Mouse (Mus musculus): ENCODE measurements around the gene Tmem167. TPM values are rescaled to one million over a fixed set of nuclear protein-coding genes. Genes with fewer than 3 reads are reported as not detected.

Tmem167 gene
- polyA plus RNA-seq, 1 experiment from 2014 or later = 91.2 TPM

- H3K4me3 ChIP-seq = no peak overlapping the region
- H3K9ac ChIP-seq = no peak overlapping the region
- no peak overlapping the region for H3K4me2 ChIP-seq (replicated peaks)
- no peak overlapping the region for H3K27ac ChIP-seq
- H3K4me1 ChIP-seq = no peaks in the 10 kb centered on the region
- ATAC-seq (ENCODE audit: low FRiP score, low read depth) = no peak
- 18% methylated on average over 4 of the region's 4 CpGs for WGBS
- no peaks in the 10 kb centered on the region for H3K9me3 ChIP-seq
- H3K36me3 ChIP-seq = no peaks in the 10 kb centered on the region
- H3K27me3 ChIP-seq = no peaks in the 10 kb centered on the region
Measured at GRCm38 (mm10) chr13:90143245-90143644, 54.3 kb downstream of the Tmem167 start.

DNA sequence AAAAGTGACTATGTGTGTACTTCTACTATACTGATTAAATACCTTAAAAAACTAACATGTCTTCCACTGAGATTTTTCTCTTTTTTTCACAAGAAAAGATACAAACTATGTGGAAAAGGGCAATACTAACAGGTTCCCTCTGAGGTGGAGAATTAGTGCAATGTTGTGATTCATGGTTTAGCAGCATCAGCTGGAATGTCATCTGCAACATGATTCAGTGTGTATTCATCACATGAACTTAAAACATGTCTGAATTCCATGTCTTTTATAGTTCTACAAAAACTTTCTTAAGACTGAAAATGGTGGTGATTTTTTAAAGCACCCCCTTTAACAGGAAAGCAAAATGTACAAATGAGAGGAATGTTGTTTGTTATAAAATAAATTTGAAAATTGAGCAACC is 63.0 kb downstream of the Tmem167 start:
- Histone ChIP-seq H3K9ac (no peak overlapping the region), H3K4me2 (replicated peaks) (no peak overlapping the region), H3K4me3 (no peak overlapping the region), H3K4me1 (peaks cover 7% of the 10 kb centered on the region), H3K36me3 (no peaks in the 10 kb centered on the region), H3K27me3 (no peaks in the 10 kb centered on the region), H3K27ac (no peak overlapping the region), H3K9me3 (no peaks in the 10 kb centered on the region)
- ATAC-seq (ENCODE audit: low FRiP score, low read depth) = no peak

DNA sequence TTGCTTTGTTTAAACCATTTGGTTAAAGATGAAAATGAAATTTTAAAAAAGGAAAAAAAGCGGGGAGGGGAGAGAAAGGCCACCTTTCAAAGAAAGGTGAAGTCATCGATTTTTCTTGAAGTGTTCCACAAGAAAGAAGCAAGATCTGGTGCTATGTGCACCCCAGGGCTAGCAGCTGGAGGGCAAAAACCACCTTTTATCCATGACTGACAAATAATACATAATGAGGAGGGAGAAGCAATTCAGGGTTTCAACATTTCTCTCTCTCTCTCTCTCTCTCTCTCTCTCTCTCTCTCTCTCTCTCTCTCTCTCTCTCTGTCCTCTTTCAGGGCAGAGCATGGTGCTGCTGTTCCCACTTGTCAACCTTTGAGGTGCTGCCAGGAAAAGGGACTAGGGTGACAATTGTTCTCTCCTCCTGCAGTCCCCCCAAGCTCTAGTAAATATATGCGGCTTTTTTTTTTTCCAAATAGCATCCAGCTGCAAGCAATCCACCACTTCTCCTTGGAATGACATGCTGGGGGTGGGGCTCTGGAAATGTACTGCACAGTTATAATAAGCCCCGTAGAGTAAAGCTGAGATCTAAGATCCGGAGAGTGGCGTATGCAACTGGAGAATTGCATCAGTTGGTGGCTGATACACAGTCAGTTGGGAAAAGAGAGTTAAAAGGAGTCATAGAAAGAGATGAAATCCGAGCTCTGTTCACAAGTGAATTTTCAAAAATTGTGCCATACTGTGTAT is 63.8 kb downstream of the Tmem167 start:
- no peak overlapping the region for H3K9ac ChIP-seq
- no peaks in the 10 kb centered on the region for H3K36me3 ChIP-seq
- H3K4me2 ChIP-seq (replicated peaks) = peak overlapping the region; percentile 23; the same call in 1 of the 2 replicates
- no peak overlapping the region for H3K27ac ChIP-seq
- H3K4me1 ChIP-seq = peaks cover 7% of the 10 kb centered on the region
- 28% methylated on average over 7 of the region's 7 CpGs for WGBS
- H3K4me3 ChIP-seq = no peak overlapping the region
- no peaks in the 10 kb centered on the region for H3K27me3 ChIP-seq
- H3K9me3 ChIP-seq = no peaks in the 10 kb centered on the region
- ATAC-seq (ENCODE audit: low FRiP score, low read depth) = peak; percentile 86

- 83% methylated on average over 2 of the region's 2 CpGs for WGBS
Measured at GRCm38 (mm10) chr13:90164147-90164546, 75.2 kb downstream of the Tmem167 start.

GRCm38 (mm10) chr13:90167044-90167443 is 78.1 kb downstream of the Tmem167 start:
- no peak overlapping the region for H3K27ac ChIP-seq
- no peaks in the 10 kb centered on the region for H3K36me3 ChIP-seq
- H3K27me3 ChIP-seq = no peaks in the 10 kb centered on the region
- no peak overlapping the region for H3K4me2 ChIP-seq (replicated peaks)
- no peak overlapping the region for H3K4me3 ChIP-seq
- H3K4me1 ChIP-seq = peaks cover 14% of the 10 kb centered on the region
- no peak overlapping the region for H3K9ac ChIP-seq
- H3K9me3 ChIP-seq = no peaks in the 10 kb centered on the region
- ATAC-seq (ENCODE audit: low FRiP score, low read depth) = no peak
- 49% methylated on average over 3 of the region's 3 CpGs for WGBS

More at GRCm38 (mm10) chr13:90164147-90164546, 75.2 kb downstream of the Tmem167 start:
- Histone ChIP-seq H3K27me3 (no peaks in the 10 kb centered on the region), H3K27ac (no peak overlapping the region), H3K9ac (no peak overlapping the region), H3K36me3 (no peaks in the 10 kb centered on the region), H3K4me3 (no peak overlapping the region), H3K4me1 (no peaks in the 10 kb centered on the region), H3K4me2 (replicated peaks) (no peak overlapping the region), H3K9me3 (no peaks in the 10 kb centered on the region)
- no peak for ATAC-seq (ENCODE audit: low FRiP score, low read depth)

DNA sequence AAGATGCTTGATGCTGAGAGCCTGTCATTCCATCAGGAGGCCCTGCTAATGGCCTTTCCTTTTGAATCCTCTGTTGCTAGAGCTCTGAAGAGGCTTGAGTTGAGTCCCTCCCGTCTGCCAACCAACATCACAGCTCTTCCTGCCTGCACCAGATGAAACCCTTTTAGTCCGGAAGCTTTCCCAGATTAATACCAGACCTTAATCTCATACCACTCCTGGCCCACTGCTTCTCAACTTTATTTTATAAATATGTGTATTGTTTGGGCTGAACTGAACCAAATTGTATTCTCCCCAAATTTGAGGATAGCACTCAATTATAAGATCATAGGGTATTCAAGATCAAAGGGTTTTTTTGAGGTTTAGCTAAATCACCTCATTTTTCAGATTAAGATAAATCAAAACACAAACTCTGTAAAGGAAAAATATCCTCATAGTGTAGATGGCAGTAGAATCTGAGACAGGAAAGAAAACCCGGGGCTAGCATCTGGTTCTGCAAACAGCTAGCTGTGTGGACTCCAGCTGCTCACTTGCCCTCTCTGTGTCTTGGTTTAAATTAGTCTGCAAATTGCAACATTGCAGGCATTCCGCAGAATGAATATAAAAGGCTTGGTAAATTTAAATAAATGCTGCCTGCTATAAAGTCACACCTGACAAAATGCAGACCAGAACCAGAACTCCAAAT is 81.3 kb downstream of the Tmem167 start:
- peak; percentile 32; the same call in 1 of the 2 replicates for ATAC-seq (ENCODE audit: low FRiP score, low read depth)
- Histone ChIP-seq H3K27ac (no peak overlapping the region), H3K27me3 (no peaks in the 10 kb centered on the region), H3K9me3 (no peaks in the 10 kb centered on the region), H3K36me3 (no peaks in the 10 kb centered on the region), H3K9ac (no peak overlapping the region), H3K4me2 (replicated peaks) (no peak overlapping the region), H3K4me1 (peaks cover 14% of the 10 kb centered on the region), H3K4me3 (no peak overlapping the region)
- whole genome bisulfite sequencing = 16% methylated on average over 4 of the region's 4 CpGs

GRCm38 (mm10) chr13:90170782-90171179 is 81.9 kb downstream of the Tmem167 start:
- no peak overlapping the region for H3K27ac ChIP-seq
- 4% methylated on average over 2 of the region's 2 CpGs for WGBS
- H3K4me2 ChIP-seq (replicated peaks) = no peak overlapping the region
- peaks cover 14% of the 10 kb centered on the region for H3K4me1 ChIP-seq
- no peak for ATAC-seq (ENCODE audit: low FRiP score, low read depth)
- no peaks in the 10 kb centered on the region for H3K27me3 ChIP-seq
- H3K9me3 ChIP-seq = no peaks in the 10 kb centered on the region
- no peak overlapping the region for H3K9ac ChIP-seq
- H3K4me3 ChIP-seq = no peak overlapping the region
- H3K36me3 ChIP-seq = no peaks in the 10 kb centered on the region

DNA sequence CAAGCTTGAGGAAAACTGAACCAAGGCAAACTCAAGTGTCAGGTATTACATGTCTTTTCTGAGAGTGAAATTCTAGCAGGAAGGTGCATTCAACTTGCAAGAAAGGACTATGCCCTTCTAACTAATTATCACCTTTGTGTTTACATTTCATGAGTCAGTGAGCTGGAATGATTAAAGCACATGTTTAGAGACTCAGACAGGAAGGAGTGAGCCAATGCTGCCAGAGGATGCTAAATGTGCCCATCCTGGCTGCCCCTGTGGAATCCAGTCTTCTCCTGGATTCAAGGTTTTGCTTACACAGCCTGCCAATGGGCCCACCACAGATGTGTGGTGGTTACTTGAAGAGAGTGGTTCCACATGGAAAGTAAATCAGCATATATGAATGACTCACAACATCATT is 82.5 kb downstream of the Tmem167 start:
- no peak overlapping the region for H3K9ac ChIP-seq
- no peak for ATAC-seq (ENCODE audit: low FRiP score, low read depth)
- H3K9me3 ChIP-seq = no peaks in the 10 kb centered on the region
- H3K4me1 ChIP-seq = peaks cover 14% of the 10 kb centered on the region
- no peak overlapping the region for H3K4me3 ChIP-seq
- no peak overlapping the region for H3K4me2 ChIP-seq (replicated peaks)
- no peak overlapping the region for H3K27ac ChIP-seq
- H3K36me3 ChIP-seq = no peaks in the 10 kb centered on the region
- no peaks in the 10 kb centered on the region for H3K27me3 ChIP-seq

DNA sequence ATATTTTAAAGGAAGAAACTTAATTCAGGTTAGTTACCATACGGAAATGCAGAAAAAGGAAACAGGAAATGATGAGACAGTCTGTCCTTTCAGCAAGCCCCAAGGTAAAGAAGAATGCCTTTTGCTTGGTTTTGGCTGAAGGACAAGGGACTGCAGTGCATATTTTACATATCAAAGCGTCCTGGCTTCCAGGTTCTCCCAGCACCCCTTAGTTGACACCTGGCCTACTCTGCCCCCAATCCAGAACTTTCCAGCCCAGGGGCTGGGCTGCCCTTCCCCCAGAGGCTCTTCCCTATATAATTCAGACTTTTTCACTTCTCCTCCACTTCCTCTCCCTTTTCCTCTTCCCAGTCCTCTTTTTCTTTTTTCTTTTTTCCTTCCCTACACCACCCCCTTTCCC is 86.7 kb downstream of the Tmem167 start:
- Histone ChIP-seq H3K4me1 (peaks cover 5% of the 10 kb centered on the region; the same call in 1 of the 2 replicates), H3K27me3 (no peaks in the 10 kb centered on the region), H3K36me3 (no peaks in the 10 kb centered on the region), H3K4me2 (replicated peaks) (no peak overlapping the region), H3K9ac (no peak overlapping the region), H3K9me3 (no peaks in the 10 kb centered on the region), H3K27ac (no peak overlapping the region), H3K4me3 (no peak overlapping the region)
- 71% methylated on average over 2 of the region's 2 CpGs for WGBS
- no peak for ATAC-seq (ENCODE audit: low FRiP score, low read depth)

- no peak overlapping the region for H3K4me3 ChIP-seq
- no peaks in the 10 kb centered on the region for H3K36me3 ChIP-seq
- no peaks in the 10 kb centered on the region for H3K27me3 ChIP-seq
- no peaks in the 10 kb centered on the region for H3K4me1 ChIP-seq
- H3K9ac ChIP-seq = no peak overlapping the region
- no peak overlapping the region for H3K27ac ChIP-seq
- H3K4me2 ChIP-seq (replicated peaks) = no peak overlapping the region
- ATAC-seq (ENCODE audit: low FRiP score, low read depth) = no peak
- H3K9me3 ChIP-seq = no peaks in the 10 kb centered on the region
Measured at GRCm38 (mm10) chr13:90182262-90182661, 93.3 kb downstream of the Tmem167 start.

DNA sequence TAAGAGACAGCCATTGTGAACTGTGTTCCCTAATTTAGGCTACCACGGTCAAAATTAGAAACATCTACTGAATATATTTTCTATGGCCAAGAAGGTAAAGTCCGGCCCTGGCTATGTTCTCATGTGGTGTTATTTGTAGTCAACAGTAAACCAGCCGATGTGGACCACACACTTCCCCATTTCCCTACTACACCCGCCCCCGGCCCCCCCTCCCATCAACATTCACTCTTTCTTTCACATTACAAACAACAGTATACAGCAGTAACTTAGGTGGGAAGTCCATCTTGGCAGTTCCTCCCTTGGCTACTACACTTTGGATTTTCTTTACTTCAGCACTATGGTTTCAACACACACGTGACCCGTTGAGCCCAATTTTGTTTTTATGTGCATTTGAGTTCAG is 94.6 kb downstream of the Tmem167 start:
- Histone ChIP-seq H3K27me3 (no peaks in the 10 kb centered on the region), H3K36me3 (no peaks in the 10 kb centered on the region), H3K4me1 (0 out of 2 replicates have a peak, but pooled peaks cover 4% of the 10 kb centered on the region), H3K4me3 (no peak overlapping the region), H3K27ac (no peak overlapping the region), H3K9ac (no peak overlapping the region), H3K9me3 (no peaks in the 10 kb centered on the region), H3K4me2 (replicated peaks) (no peak overlapping the region)
- WGBS = 84% methylated on average over 7 of the region's 7 CpGs
- ATAC-seq (ENCODE audit: low FRiP score, low read depth) = no peak

- no peaks in the 10 kb centered on the region for H3K36me3 ChIP-seq
- H3K4me2 ChIP-seq (replicated peaks) = no peak overlapping the region
- H3K27me3 ChIP-seq = no peaks in the 10 kb centered on the region
- H3K9me3 ChIP-seq = no peaks in the 10 kb centered on the region
- 82% methylated on average over 2 of the region's 2 CpGs for WGBS
- H3K9ac ChIP-seq = no peak overlapping the region
- H3K4me3 ChIP-seq = no peak overlapping the region
- no peak overlapping the region for H3K27ac ChIP-seq
- peaks cover 4% of the 10 kb centered on the region; the same call in 1 of the 2 replicates for H3K4me1 ChIP-seq
- ATAC-seq (ENCODE audit: low FRiP score, low read depth) = no peak
Measured at GRCm38 (mm10) chr13:90186694-90187093, 97.8 kb downstream of the Tmem167 start.

All from limb, embryonic 13.5 days (tissue).